Mouse (Mus musculus): ENCODE results near the gene Cbfa2t2. TPM values are rescaled to one million over a fixed set of nuclear protein-coding genes. Genes with fewer than 3 reads are reported as not detected.
A peak's percentile ranks its signal among the peaks of the same experiment; 100 is the strongest.

Gene Cbfa2t2
- polyA plus RNA-seq, 1 experiment from 2014 or later, result 34.9 TPM

DNA sequence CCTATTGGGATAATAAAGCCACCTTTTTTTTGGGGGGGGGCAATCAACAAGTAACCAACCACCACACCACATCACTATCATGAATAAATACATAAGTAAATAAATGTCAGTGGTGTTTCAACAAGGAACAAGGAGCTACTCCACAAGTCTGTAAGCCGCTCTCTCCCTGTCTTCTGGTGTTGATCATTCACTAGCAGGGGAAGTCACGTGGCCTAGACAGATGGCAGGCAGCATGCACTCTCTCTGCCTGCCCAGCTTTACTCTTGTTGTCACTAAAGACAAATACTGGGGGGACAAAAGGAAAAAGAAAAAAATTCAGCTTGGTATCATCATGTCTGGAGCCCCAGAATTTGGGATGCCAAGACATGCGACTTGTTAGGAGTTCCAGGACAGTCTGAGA lies 2.9 kb upstream of the Cbfa2t2 start:
- ATAC-seq (ENCODE audit: low read depth), result no peak
- Histone ChIP-seq H3K36me3 (ENCODE audit: control insufficient read depth, insufficient read depth, low read length) (no peaks in the 10 kb centered on the region), H3K9me3 (ENCODE audit: control insufficient read depth, low read length) (no peaks in the 10 kb centered on the region), H3K4me3 (ENCODE audit: low read length) (no peak overlapping the region), H3K4me2 (ENCODE audit: low read depth, low read length) (no peak overlapping the region), H3K4me1 (replicated peaks; ENCODE audit: control insufficient read depth, insufficient read depth, low read length) (peaks cover 5% of the 10 kb centered on the region), H3K27ac (ENCODE audit: low read length) (no peak overlapping the region), H3K27me3 (ENCODE audit: control insufficient read depth, insufficient read depth, low read depth, low read length) (no peaks in the 10 kb centered on the region), H3K9ac (ENCODE audit: low read length) (no peak overlapping the region)
- 52% methylated on average over 3 of the region's 3 CpGs for WGBS

DNA sequence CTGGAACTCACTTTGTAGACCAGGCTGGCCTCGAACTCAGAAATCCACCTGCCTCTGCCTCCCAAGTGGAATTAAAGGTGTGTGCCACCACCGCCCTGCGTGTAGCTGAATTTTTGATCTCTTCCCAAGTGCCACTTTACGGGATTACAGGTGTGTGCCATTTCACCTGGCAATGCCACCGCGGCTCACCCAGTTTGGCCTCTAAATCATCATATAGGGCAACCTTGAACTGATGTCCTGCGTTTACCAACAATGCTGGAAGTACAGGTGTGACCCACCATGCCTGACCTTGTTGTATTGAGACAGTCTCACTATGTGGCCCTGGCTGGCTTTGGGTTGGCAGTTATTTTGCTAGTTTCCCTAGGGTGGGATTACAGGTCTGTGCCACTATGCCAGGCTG lies 1.6 kb upstream of the Cbfa2t2 start:
- Histone ChIP-seq H3K4me1 (replicated peaks; ENCODE audit: control insufficient read depth, insufficient read depth, low read length) (peaks cover 8% of the 10 kb centered on the region), H3K27me3 (ENCODE audit: control insufficient read depth, insufficient read depth, low read depth, low read length) (no peaks in the 10 kb centered on the region), H3K27ac (ENCODE audit: low read length) (no peak overlapping the region), H3K4me3 (ENCODE audit: low read length) (no peak overlapping the region), H3K9me3 (ENCODE audit: control insufficient read depth, low read length) (no peaks in the 10 kb centered on the region), H3K4me2 (ENCODE audit: low read depth, low read length) (no peak overlapping the region), H3K36me3 (ENCODE audit: control insufficient read depth, insufficient read depth, low read length) (no peaks in the 10 kb centered on the region), H3K9ac (ENCODE audit: low read length) (no peak overlapping the region)
- no peak for ATAC-seq (ENCODE audit: low read depth)
- WGBS, result 96% methylated on average over 7 of the region's 7 CpGs

DNA sequence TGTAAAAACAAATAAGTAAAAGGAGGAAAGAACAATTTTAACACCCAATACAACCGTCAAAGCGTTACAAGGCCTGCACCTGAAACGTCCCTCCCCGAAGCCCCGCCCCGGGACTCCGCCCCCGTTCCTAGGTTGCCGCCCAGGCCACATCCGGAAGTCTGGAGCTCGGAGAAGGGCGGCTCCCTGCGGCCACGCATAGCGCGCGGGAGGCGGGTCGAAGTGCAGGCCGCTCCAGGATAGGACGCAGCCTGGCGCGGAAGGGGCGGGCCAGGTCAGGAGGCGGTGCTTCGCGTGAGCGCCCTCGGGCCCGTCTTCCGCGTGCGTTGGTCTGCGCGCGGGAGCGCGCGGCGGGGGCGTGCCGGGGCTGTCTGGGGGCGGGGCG lies 214 bp upstream of the Cbfa2t2 start:
- Histone ChIP-seq H3K4me3 (ENCODE audit: low read length) (peak overlapping the region; percentile 98), H3K27me3 (ENCODE audit: control insufficient read depth, insufficient read depth, low read depth, low read length) (no peaks in the 10 kb centered on the region), H3K9me3 (ENCODE audit: control insufficient read depth, low read length) (no peaks in the 10 kb centered on the region), H3K36me3 (ENCODE audit: control insufficient read depth, insufficient read depth, low read length) (no peaks in the 10 kb centered on the region), H3K9ac (ENCODE audit: low read length) (peak overlapping the region; percentile 99), H3K27ac (ENCODE audit: low read length) (no peak overlapping the region), H3K4me1 (replicated peaks; ENCODE audit: control insufficient read depth, insufficient read depth, low read length) (peaks cover 12% of the 10 kb centered on the region), H3K4me2 (ENCODE audit: low read depth, low read length) (peak overlapping the region; percentile 54)
- ATAC-seq (ENCODE audit: low read depth), result peak; percentile 100
- under 1% methylated on average over 20 of the region's 44 CpGs for WGBS

DNA sequence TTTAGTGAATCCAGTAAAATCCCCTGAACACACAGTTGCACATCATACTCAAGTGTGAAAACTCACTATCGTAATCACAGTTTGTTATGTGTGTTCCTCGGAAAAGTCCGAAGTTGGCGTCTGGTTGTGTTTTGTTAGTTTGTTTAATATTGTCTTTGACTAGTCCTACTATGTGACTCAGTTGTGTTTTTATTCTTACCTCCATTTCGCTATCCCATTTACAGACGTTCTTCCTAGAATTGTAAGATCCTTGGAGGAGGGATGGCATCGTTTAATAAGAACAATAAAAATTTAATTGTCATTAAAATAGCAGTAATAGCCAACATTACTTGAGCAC lies 878 bp downstream of the Cbfa2t2 start:
- Histone ChIP-seq H3K27me3 (ENCODE audit: control insufficient read depth, insufficient read depth, low read depth, low read length) (no peaks in the 10 kb centered on the region), H3K4me3 (ENCODE audit: low read length) (peak overlapping the region; percentile 98), H3K36me3 (ENCODE audit: control insufficient read depth, insufficient read depth, low read length) (no peaks in the 10 kb centered on the region), H3K9me3 (ENCODE audit: control insufficient read depth, low read length) (no peaks in the 10 kb centered on the region), H3K9ac (ENCODE audit: low read length) (peak overlapping the region; percentile 99), H3K4me1 (replicated peaks; ENCODE audit: control insufficient read depth, insufficient read depth, low read length) (peaks cover 12% of the 10 kb centered on the region), H3K4me2 (ENCODE audit: low read depth, low read length) (peak overlapping the region; percentile 68), H3K27ac (ENCODE audit: low read length) (peak overlapping the region; percentile 95)
- 10% methylated on average over 7 of the region's 7 CpGs for WGBS
- no peak for ATAC-seq (ENCODE audit: low read depth)

DNA sequence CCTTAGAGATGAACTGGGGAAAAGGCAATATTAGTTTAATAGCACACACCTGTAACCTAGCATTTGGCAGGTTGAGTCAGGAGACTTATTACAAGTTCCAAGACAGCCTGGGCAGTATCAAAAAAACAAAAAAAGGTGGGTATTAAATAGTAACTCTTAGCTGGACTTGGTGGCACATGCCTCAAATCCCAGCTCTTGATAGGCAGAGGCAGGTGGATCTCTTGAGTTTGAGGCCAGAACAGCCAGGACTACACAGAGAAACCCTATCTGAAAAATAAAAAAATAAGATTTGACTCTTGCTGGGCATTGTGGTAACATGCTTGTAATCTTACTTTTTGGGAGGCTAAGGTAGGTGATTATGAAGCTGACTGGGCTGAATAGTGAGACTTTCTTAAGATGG lies 4.2 kb downstream of the Cbfa2t2 start:
- no peaks in the 10 kb centered on the region for H3K36me3 ChIP-seq (ENCODE audit: control insufficient read depth, insufficient read depth, low read length)
- no peak for ATAC-seq (ENCODE audit: low read depth)
- no peak overlapping the region for H3K9ac ChIP-seq (ENCODE audit: low read length)
- no peak overlapping the region for H3K4me2 ChIP-seq (ENCODE audit: low read depth, low read length)
- H3K27ac ChIP-seq (ENCODE audit: low read length), result peak overlapping the region; percentile 59
- H3K9me3 ChIP-seq (ENCODE audit: control insufficient read depth, low read length), result no peaks in the 10 kb centered on the region
- H3K4me1 ChIP-seq (replicated peaks; ENCODE audit: control insufficient read depth, insufficient read depth, low read length), result peaks cover 12% of the 10 kb centered on the region
- H3K27me3 ChIP-seq (ENCODE audit: control insufficient read depth, insufficient read depth, low read depth, low read length), result no peaks in the 10 kb centered on the region
- no peak overlapping the region for H3K4me3 ChIP-seq (ENCODE audit: low read length)

- Histone ChIP-seq H3K27me3 (ENCODE audit: control insufficient read depth, insufficient read depth, low read depth, low read length) (no peaks in the 10 kb centered on the region), H3K27ac (ENCODE audit: low read length) (no peak overlapping the region), H3K36me3 (ENCODE audit: control insufficient read depth, insufficient read depth, low read length) (peaks cover 2% of the 10 kb centered on the region; the same call in 1 of the 2 replicates), H3K4me3 (ENCODE audit: low read length) (no peak overlapping the region), H3K9ac (ENCODE audit: low read length) (no peak overlapping the region), H3K9me3 (ENCODE audit: control insufficient read depth, low read length) (no peaks in the 10 kb centered on the region), H3K4me1 (replicated peaks; ENCODE audit: control insufficient read depth, insufficient read depth, low read length) (no peaks in the 10 kb centered on the region), H3K4me2 (ENCODE audit: low read depth, low read length) (no peak overlapping the region)
- ATAC-seq (ENCODE audit: low read depth), result no peak
- WGBS, result 97% methylated on average over 8 of the region's 8 CpGs
These were observed 11.5 kb downstream of the Cbfa2t2 start for GRCm38 (mm10) chr2:154447821-154448220.

DNA sequence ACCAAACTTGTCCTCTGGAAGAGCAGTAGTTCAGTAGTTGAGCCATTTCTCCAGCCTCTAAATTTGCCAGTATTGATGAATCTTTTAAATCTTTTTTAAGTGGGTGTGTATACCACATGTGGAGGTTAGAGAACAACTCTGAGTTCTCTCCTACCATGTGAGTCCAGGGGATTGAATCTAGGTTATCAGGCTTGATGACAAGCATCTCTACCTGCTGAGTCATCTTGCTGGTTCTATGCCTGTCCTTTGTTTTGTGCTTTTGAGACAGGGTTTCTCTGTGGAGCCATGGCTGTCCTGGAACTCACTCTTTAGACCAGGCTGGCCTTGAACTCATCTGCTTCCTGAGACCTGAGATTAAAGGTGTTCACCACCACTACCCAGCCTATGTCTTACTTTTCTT lies 12.4 kb downstream of the Cbfa2t2 start:
- ATAC-seq (ENCODE audit: low read depth), result no peak
- no peak overlapping the region for H3K27ac ChIP-seq (ENCODE audit: low read length)
- no peak overlapping the region for H3K4me3 ChIP-seq (ENCODE audit: low read length)
- H3K4me2 ChIP-seq (ENCODE audit: low read depth, low read length), result no peak overlapping the region
- H3K27me3 ChIP-seq (ENCODE audit: control insufficient read depth, insufficient read depth, low read depth, low read length), result no peaks in the 10 kb centered on the region
- H3K9me3 ChIP-seq (ENCODE audit: control insufficient read depth, low read length), result no peaks in the 10 kb centered on the region
- H3K4me1 ChIP-seq (replicated peaks; ENCODE audit: control insufficient read depth, insufficient read depth, low read length), result no peaks in the 10 kb centered on the region
- H3K36me3 ChIP-seq (ENCODE audit: control insufficient read depth, insufficient read depth, low read length), result peaks cover 2% of the 10 kb centered on the region; the same call in 1 of the 2 replicates
- H3K9ac ChIP-seq (ENCODE audit: low read length), result no peak overlapping the region

DNA sequence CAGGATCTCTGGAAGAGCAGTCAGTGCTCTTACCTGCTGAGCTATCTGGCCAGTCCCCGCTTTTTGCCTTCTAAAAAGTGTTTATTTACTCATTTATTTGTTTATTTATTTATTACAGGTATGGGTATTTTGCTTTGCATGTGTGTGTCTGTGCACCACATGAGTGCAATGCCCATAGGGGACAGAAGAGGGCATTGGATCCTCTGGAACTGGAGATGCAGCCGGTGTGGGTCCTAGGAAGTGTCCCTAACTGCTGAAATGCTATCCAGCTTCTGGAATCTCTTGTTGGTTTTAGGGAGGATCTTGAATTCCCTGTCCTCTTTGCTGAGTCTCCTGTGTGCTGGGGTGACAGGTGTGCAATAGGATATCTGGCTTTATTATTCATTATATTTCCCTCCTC lies 16.7 kb downstream of the Cbfa2t2 start:
- Histone ChIP-seq H3K27me3 (ENCODE audit: control insufficient read depth, insufficient read depth, low read depth, low read length) (no peaks in the 10 kb centered on the region), H3K9me3 (ENCODE audit: control insufficient read depth, low read length) (no peaks in the 10 kb centered on the region), H3K4me1 (replicated peaks; ENCODE audit: control insufficient read depth, insufficient read depth, low read length) (peaks cover 15% of the 10 kb centered on the region), H3K36me3 (ENCODE audit: control insufficient read depth, insufficient read depth, low read length) (peaks cover under 1% of the 10 kb centered on the region; the same call in 1 of the 2 replicates), H3K4me3 (ENCODE audit: low read length) (no peak overlapping the region), H3K9ac (ENCODE audit: low read length) (no peak overlapping the region), H3K4me2 (ENCODE audit: low read depth, low read length) (no peak overlapping the region), H3K27ac (ENCODE audit: low read length) (no peak overlapping the region)
- ATAC-seq (ENCODE audit: low read depth), result no peak
- WGBS, result 92% methylated on average over 2 of the region's 2 CpGs

DNA sequence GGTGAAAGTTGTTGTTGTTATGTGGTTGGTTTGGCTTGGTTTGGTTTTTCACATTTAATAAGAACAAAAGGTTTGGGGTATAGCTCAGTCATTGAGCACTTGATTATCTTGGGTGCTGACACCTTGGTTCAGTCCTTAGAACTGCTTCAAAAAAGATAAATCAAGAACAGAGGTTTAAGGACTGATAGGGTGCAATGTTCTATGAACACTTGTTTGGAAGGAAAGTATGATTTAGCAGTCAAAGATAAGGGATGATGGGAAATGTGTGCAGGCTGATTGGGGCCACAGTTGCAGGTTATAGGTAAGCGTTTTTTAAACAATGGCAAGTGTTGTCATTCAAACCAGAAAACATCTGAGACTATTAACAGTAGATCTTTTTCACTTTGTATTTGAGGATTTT lies 17.8 kb downstream of the Cbfa2t2 start:
- Histone ChIP-seq H3K27me3 (ENCODE audit: control insufficient read depth, insufficient read depth, low read depth, low read length) (no peaks in the 10 kb centered on the region), H3K4me3 (ENCODE audit: low read length) (no peak overlapping the region), H3K4me1 (replicated peaks; ENCODE audit: control insufficient read depth, insufficient read depth, low read length) (peaks cover 15% of the 10 kb centered on the region), H3K36me3 (ENCODE audit: control insufficient read depth, insufficient read depth, low read length) (no peaks in the 10 kb centered on the region), H3K9ac (ENCODE audit: low read length) (no peak overlapping the region), H3K4me2 (ENCODE audit: low read depth, low read length) (no peak overlapping the region), H3K9me3 (ENCODE audit: control insufficient read depth, low read length) (no peaks in the 10 kb centered on the region), H3K27ac (ENCODE audit: low read length) (no peak overlapping the region)
- ATAC-seq (ENCODE audit: low read depth), result no peak
- WGBS, result 54% methylated on average over 1 of the region's 1 CpGs

- WGBS, result 76% methylated on average over 3 of the region's 3 CpGs
These were observed 18.3 kb downstream of the Cbfa2t2 start for GRCm38 (mm10) chr2:154454605-154455004.

More at GRCm38 (mm10) chr2:154454605-154455004, 18.3 kb downstream of the Cbfa2t2 start:
- no peak overlapping the region for H3K4me2 ChIP-seq (ENCODE audit: low read depth, low read length)
- no peaks in the 10 kb centered on the region for H3K27me3 ChIP-seq (ENCODE audit: control insufficient read depth, insufficient read depth, low read depth, low read length)
- H3K36me3 ChIP-seq (ENCODE audit: control insufficient read depth, insufficient read depth, low read length), result no peaks in the 10 kb centered on the region
- H3K27ac ChIP-seq (ENCODE audit: low read length), result no peak overlapping the region
- no peak overlapping the region for H3K9ac ChIP-seq (ENCODE audit: low read length)
- ATAC-seq (ENCODE audit: low read depth), result no peak
- peaks cover 15% of the 10 kb centered on the region for H3K4me1 ChIP-seq (replicated peaks; ENCODE audit: control insufficient read depth, insufficient read depth, low read length)
- no peaks in the 10 kb centered on the region for H3K9me3 ChIP-seq (ENCODE audit: control insufficient read depth, low read length)
- no peak overlapping the region for H3K4me3 ChIP-seq (ENCODE audit: low read length)

Data from lung, embryonic 16.5 days (tissue).